Mouse (Mus musculus) adrenal gland (tissue): ENCODE measurements around the gene Nup50.
"Not testable (repeated sequence)": the region's sequence is repeated elsewhere in the genome, so short reads cannot be mapped to it uniquely, and the experiment has no call there.

Experiments used
- intact Hi-C: fragments of 180-260 bp; cut with DNase I; formaldehyde crosslinking; loops from one replicate; pipeline ENCODE4 v1.15.1; 2025
- long read RNA-seq, 2 experiments: library from polyadenylated mRNA; unstranded; transcript quantifications; one replicate each; pipeline ENCODE4 v2.0.0; 2020; ENCODE audit warnings: borderline replicate concordance in 1 of 2; ENCODE audit not compliant: insufficient replicate concordance in 1 of 2

Nup50 gene
- long read RNA-seq, experiment 1, full-length matches to known transcripts, result 19 of 28 reads
- long read RNA-seq, experiment 1, partial matches to known transcripts, result 4 of 28 reads
- long read RNA-seq, experiment 1, other reads (novel, unspliced or antisense), result 5 of 28 reads
- long read RNA-seq, experiment 2, full-length matches to known transcripts, result 27 of 37 reads
- long read RNA-seq, experiment 2, partial matches to known transcripts, result 8 of 37 reads
- long read RNA-seq, experiment 2, other reads (novel, unspliced or antisense), result 2 of 37 reads

DNA sequence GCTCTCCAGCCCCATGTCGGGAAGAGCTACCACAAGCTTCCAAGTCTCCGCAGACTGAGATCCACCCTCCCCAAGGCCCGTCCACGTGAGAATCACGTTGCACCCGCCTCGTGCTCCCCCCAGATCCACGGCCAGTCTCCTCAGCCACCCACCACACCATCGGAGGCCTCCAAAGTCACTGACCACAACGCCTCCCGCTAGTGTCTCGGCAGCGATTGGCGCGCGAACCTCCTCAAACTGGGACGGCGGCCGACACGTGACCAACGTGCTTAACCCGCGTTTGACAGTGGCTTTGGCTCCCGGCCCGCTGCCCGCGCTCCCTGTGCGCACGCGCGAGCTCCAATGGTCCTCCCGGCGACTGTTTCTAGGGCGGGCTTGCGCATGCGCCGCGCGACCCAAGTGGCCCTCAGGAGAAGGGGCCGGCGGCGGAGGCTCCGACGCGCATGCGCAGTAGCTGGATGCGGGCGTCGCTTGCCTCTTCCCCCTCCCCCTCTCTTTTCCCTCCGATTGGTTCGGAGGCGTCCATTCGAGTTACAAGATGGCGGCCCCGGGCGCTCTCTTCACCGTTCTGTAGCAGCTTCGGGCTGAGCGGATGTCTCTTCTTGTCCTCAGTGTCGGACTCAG lies at the start of gene Nup50:
Gene Nup50, plus strand, starts transcription at position 528 of the 624 bp plus-strand sequence.
- intact Hi-C loops, result no loop called here

DNA sequence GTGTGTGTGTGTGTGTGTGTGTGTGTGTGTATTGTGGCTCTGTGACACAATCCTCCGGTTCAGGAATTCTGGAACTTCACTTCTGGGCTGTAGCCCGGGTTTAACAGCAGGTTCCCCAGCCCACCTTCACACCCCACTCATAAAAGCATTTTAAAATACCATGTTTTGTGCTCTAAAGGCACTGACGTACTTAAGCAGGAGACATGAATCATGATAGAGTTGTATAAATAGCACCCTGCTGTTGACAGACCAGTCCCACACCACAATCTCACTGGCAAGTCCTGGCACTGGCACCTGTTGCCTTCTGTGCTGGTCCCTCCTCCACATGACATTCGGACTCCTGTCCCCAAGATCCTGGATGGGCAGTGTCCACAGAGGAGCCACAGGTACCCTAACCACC lies 49.3 kb upstream of the Nup50 start:
- intact Hi-C loops, result no loop called here

DNA sequence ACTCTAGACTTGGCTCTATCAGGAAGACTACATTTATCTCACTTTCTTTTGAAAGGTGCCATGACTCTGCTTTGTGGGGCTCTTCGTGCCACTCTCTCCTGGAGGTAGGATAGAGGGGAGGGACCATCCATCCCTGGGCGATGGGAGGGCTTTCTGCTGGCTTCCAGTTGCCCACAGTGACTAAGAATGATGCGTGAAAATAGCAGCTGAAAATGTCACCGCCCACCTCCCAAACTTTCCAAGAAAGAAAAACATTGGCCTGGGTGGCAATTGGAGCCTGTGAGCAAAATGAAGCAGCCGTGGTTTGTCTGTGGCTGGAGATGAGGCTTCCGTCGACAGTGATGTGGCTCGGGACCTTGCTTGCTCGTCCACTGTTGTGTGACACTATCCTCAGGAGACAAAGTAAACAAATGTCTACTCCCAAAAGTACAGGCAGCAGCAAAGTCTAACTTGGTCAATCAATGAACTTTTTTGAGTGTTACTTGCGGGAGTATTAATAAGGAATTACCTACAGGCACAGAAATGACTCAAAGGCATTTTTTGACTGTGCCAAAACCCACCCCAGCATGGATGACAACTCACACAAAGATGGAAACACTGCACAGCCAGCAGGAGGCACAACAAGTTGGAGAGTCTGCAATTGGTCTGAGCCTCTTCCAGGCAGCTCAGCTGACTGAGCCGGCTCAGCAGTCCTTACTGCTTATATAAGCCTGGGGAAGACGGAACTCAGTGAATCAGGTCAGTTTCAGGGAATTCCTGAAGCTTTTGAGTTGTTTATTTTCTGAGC lies 46.0 kb upstream of the Nup50 start:
- intact Hi-C loops, result no loop called here

DNA sequence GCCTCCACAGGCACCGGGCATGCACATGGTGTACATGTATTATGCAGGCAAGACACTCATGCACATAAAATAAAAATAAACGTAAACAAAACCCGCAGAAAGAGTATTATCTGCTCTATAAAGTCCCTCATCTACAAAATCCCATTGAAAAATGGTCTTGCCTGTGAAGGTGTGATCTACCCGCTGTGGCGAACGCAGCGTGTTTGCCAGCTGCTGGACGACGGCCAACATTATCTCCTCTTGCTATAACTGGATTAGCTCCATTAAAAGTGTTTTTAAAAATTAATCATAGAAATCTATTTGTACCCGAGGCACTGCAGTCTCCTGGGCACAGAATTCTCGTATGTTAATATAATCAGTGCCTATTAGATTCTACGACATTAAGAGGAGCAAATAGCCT lies 35.1 kb upstream of the Nup50 start:
- intact Hi-C loops, result no loop called here

DNA sequence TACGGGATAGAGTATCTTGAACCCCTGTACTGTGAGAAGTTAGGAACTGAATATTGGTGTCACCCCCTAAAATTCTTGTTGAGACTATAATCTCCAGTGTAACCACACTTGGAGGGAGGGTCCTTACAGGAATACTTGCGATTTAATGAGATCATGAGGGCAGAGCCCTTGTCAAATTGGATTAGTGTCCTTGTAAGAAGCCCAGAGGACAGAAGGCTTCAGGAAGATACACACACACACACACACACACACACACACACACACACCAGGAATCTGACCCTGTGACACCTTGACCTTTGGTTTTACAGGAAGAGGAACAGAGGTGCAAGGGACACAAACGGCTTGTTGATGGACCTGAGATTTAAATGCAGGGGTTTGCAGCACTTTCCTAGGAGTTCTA lies 32.0 kb upstream of the Nup50 start:
- intact Hi-C loops, result loop anchor here (5.0 kb wide), 1 partner anchor 134 kb away; no protein-coding TSS in a partner anchor

DNA sequence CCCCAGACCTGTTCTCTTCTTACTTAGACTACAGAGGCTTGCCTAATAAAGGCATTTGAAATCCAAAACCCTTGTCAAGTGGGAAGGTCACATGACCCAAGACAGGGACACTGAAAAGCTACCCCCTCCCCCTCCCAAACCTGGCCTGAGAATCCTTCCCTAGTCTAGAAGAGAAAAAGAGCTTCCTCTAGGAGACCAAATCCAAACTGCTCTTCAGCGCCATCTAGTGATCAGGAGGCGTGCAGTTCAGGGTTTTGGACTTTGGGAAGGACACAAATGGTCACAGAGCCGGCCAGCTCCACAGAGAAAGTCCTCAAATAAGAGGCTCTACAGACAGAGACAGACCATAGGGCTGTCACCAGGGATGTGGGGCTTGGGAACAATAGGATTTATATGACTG lies 31.6 kb upstream of the Nup50 start:
- intact Hi-C loops, result loop anchor here (2.0 to 5.0 kb wide), 2 partner anchors 87 to 134 kb away; no protein-coding TSS in a partner anchor

DNA sequence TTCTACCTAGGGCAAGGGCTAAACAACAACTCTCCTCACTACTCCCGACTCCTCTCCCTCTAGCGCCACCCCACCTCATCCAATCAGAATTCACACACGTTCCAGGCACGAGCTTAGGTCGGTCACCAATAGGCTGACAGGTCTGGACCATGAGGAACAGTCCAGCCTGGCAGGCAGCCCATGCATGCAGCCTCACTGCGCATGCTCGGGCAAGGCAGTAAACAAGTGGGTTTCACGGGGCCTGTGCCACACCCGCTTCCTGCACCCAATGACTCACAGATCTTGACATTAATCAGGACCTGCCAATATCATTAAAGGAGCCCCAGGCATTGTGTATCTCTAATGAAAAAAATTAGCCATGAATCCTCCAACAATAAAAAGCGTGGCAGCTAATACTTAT lies 27.0 kb upstream of the Nup50 start:
- intact Hi-C loops, result not testable (repeated sequence)

DNA sequence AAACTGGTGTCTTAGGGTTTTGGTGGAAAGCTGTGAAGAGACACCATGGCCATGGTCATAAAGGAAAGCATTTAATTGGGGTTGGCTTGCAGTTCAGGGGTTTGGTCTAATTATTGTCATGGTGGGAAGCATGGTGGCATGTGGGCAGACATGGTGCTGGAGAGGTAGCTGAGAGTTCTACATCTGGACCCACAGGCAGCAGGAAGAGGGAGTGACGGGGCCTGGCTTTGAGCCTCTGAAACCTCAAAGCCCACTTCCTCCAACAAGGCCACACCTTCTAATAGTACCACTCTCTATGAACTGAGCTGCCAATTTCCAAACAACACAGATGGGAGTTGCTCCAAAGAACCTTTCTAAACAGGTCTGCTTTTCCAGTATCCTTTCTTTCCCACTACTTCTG lies 26.5 kb upstream of the Nup50 start:
- intact Hi-C loops, result no loop called here

DNA sequence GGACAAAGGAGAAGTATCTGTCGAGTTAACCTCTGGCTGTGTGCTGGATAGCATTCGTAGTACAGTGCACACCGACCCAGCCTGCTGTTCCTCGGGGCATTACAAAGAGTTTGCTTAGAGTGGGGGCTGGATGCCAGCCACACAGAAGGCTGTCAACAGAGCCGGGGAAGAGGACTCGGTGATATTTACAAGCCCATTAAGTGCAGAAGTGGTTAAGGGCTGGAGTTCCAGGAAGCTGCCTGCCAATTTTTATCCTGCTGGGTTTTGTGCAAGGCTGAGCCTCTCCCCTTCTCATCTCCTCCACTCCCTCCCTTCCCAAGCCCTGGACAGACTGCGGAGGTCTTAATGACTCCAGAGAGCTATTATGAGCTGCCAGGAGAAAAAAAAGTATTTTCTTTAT lies 25.1 kb upstream of the Nup50 start:
- intact Hi-C loops, result no loop called here

DNA sequence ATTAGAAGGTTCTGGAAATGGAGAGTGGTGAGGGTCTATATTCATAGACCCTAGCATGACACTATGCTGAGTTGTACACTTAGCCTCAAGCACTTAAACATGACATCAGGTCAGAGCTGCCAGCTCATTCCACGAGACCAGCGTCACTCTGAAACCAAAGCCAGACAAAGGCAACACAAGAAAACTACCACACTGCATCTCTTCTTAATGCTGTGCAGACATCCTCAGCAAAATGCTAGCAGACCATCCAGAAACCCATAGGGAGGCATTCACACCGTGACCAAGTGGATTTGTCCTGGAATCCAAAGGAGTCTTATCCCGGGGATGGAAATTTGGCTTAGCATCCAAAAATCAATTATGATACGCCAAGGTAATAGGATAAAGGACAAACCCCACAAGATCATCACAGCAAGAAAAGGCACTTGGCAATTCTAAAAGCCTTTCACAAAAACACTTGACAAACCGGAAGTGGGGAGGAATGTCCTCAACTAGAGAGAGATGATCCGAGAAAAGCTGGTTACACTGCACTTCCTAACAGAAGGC lies 19.3 kb upstream of the Nup50 start:
- intact Hi-C loops, result no loop called here

DNA sequence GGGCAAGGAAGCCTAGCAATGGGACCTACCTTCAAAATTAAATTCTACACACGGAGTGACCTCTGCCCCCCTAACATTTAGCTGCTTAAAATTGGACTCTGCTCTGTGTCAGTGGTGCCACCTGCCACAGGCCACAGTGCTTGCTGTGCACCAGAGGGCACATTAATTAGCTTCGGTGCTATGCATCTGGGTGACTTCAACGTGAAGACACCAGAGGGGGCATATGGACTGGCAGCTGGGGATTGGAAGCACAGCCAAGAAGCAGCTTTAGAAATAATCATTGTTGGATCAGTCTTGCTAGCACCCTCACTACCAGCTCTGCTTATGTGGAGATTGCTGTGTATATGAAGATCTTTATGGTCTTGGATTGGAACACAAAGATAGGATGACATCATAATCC lies 10.0 kb upstream of the Nup50 start:
- intact Hi-C loops, result no loop called here

DNA sequence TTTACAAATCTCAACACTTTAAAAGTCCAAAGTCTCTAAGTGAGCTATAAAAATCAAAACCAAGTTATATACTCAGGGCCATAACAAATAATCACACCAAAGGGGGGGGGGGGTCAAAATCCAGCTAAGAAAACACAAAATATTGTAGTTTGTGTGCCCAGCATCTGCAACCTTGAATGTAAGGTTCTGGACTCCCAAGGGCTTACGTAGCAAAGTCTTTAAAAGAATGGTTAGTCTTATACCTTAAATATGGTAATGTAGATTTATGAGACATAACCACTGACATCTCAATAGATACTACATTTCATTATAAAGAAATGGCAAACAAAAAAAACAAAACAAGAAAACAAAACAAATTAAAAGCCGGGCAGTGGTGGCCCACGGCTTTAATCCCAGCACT lies 3.3 kb upstream of the Nup50 start, which contains the start of gene Gm29666:
Gene Gm29666, minus strand, starts transcription at position 101 of the 400 bp plus-strand sequence.
- intact Hi-C loops, result no loop called here

DNA sequence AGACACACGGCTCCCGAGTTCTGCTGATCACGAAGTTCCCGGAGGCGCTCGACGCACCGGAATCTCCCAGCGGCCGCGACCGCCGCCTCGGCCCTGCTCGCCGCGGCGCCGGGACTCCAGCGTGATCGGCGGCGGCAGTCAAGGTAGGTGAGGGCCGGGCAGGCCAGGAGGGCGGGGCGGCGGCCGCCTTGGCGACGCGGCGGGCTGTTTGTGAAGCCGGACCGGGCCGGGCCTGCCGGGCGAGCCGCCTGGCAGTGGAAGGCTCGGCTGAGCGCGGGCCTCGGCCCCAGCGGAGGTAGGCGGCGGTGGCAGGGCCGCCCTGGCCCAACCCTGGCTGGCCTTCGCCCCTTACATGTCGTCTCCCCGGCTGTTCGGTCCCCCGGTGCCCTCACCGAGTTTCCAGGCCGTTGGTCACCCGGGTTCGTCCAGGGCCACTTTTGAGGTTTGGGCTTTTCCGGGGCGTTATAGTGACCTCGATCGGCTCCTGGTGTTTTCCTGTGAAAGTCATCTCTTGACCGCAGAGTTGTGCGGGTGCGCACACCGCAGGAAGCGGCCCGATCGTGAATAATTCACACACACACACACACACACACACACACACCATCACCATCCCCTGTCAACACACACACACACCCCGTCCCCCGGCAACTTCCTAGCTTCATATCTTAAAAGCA lies 434 bp downstream of the Nup50 start:
- intact Hi-C loops, result no loop called here

DNA sequence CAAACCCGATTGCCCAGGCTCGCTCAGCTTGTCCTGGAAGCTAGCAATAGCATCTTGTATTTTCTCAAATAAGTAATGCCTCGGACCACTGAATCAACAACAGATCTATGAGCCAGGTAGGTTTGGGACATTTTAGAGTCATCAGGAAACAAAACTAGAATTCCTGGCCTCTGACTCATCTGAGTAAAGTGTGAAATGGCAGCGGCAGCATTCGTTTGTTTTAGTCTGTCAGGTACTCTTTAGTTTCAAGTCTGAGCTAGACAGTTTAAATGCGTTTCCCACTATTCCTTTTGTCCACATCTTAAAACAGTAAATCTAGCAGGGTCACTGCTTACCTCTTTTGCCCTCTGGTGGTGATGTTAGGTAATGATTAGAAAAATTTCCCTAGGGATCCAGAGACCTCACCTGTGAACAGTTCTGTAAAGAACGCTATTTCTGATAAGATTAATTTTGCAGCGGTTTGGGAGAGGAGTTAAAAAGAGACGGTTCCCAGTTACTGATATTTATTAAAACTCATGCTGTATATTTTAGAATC lies 1.6 kb downstream of the Nup50 start:
- intact Hi-C loops, result loop anchor here (5.0 kb wide), 1 partner anchor 62 kb away; the partner anchor contains the start of gene 5031439G07Rik

DNA sequence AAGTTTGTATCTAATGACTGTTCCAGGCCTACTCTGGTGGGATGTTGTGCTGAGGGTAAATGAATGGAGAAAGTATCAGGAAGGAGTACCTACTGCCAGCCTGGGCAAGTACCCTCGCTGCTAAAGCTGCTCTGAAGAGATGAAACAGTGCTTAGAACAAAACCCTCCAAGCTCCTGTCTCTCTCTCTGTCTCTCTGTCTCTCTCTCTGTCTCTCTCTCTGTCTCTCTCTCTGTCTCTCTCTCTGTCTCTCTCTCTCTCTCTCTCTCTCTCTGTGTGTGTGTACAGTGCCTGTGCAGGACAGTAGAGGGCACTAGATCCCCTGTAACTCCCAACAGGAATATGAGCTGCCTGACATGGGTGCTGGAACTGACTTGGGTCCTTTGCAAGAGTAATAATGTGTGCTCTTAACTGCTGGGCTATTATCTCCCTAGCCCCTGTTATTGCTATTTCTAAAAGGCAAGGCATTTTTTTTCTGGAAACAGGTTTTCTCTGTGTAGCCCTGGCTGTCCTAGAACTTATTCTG lies 2.3 kb downstream of the Nup50 start:
- intact Hi-C loops, result loop anchor here (5.0 kb wide), 1 partner anchor 62 kb away; the partner anchor contains the start of gene 5031439G07Rik

DNA sequence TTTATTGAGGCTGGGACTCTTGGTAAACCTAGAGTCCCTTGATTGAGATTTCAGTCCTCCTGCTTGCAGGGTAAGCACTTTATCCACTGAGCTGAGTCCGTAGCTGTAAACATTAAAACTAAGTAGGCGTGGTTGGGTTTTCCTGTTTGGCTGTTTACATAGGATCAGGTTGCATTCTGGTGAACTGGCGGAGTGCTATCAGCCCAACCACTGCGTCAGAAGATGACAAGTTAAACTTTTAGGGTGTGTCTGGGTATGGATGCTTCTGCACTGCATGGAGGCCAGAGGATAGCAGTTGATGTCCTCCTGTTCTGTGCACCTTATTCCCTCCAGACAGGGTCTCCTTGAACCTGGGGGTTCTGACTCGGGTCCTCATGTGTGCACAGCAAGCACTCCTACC lies 9.1 kb downstream of the Nup50 start:
- intact Hi-C loops, result loop anchor here (10.0 kb wide), 1 partner anchor 142 kb away; no protein-coding TSS in a partner anchor

DNA sequence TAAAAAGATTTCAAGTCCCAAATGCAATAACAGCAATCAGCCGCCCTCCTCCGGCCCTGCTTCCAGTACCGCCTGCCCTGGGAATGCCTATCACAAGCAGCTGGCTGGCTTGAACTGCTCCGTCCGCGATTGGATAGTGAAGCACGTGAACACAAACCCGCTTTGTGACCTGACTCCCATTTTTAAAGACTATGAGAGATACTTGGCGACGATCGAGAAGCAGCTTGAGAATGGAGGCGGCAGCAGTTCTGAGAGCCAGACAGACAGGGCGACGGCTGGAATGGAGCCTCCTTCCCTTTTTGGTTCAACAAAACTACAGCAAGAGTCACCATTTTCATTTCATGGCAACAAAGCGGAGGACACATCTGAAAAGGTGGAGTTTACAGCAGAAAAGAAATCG lies 11.7 kb downstream of the Nup50 start:
- intact Hi-C loops, result loop anchor here (10.0 kb wide), 1 partner anchor 140 kb away; no protein-coding TSS in a partner anchor

DNA sequence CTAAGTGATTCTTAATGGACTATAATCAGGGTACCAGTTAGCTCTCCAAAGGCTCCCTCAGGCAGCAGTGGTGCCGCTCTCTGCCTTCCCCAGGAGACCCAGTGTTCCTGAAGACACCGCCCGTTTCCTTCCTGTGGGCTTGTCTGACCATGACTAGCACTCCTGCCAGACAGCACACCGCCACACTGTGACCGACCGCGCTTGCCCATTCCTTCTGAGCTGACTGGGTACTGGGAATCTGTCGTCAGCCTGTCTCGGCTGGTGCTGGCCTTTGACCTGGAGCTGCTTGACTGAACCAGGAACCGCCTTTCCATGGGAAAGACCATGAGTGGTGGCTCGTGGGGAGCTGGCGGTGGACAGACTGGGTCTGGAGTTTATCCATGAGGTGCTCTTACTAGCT lies 16.9 kb downstream of the Nup50 start:
- intact Hi-C loops, result no loop called here

DNA sequence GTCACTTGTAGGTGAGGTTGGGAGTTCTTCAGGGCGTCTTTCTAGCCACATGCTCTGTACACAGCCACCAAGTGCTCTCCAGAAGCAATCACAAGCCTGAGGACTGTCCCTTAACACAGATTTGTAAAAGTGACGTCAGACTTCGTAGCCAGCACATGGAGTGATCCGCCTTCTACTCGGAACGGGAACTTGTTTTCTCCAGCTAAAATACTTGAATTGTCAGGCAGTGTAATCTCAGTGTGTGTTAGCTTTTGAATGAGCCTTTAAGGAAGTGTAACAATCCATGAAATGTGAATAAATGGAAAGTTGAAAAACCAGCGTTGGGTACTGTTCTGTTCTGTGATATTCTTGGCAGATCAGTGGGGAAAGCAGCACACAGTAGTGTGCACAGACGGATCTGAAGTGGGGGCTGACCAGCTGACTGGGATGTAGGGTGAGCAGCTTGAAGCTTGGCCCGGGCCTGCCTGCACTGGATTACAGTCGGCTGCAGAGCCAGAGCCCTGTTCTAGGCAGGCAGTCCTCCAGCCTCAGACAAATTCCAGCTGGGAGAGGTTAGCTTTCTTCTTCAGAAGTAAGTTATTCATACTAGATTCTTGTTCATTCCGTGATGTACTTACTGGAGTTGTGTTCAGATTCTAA lies 19.6 kb downstream of the Nup50 start:
- intact Hi-C loops, result no loop called here

DNA sequence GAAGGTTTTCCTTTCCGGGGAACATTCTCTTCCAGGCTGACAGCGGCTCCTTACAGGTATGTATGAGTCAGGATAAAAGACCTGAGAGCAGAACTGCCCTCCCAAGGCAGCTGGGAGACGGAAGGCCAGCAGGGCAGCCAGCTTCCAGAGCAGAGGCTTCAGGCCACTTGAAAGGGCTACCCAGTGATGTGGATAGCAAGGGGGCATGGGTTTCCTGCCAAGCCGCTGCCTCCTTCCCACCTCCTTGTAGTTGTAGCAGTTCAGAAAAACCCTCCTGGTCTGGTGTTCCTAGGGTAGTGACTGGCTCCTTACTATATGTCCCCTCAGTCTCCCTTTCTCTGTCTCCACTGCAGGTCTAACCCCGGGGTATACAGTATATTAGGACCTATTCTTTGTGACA lies 21.1 kb downstream of the Nup50 start:
- intact Hi-C loops, result no loop called here
